Comparison of ENCODE assay signal across 19 mouse cellular contexts in genomic region chr3:138483240-138483639, GRCm38 (mm10). TPM values are rescaled to one million over a fixed set of nuclear protein-coding genes. Genes with fewer than 3 reads are reported as not detected.
A peak's percentile ranks its signal among the peaks of the same experiment; 100 is the strongest.
DNase-seq lines count a peak whose midpoint lies in the region; ATAC-seq and TF ChIP-seq lines count a peak whose summit lies in the region.
"Had no signal": no experiment of that assay in that cellular context is flagged by ENCODE, and none has a peak within 500 bp of the region (broad histone marks: within the 10 kb centered on the region; RNA-seq: fewer than 3 reads in every experiment).

No protein-coding gene starts in this region.

- H3K9me3 ChIP-seq in stomach, embryonic 16.5 days (replicated peaks; ENCODE audit: control insufficient read depth, low read length), result no peaks in the 10 kb centered on the region
- no peaks in the 10 kb centered on the region for H3K9me3 ChIP-seq in stomach, postnatal 0 days (ENCODE audit: control insufficient read depth, low read length)
- H3K9me3 ChIP-seq: G1E had no signal

- TF ChIP-seq CTCF in stomach, postnatal 0 days (IDR thresholded peaks at IDR 0.05; ENCODE audit: low read depth), result no peak

- peaks cover 11% of the 10 kb centered on the region for H3K4me1 ChIP-seq in stomach, embryonic 16.5 days (ENCODE audit: control insufficient read depth, insufficient read depth, low read length)
- 0 out of 2 replicates have a peak, but pooled peaks cover 2% of the 10 kb centered on the region for H3K4me1 ChIP-seq in stomach, postnatal 0 days (replicated peaks; ENCODE audit: control insufficient read depth, insufficient read depth)

- no peak for ATAC-seq in stomach, embryonic 16.5 days (ENCODE audit: insufficient read depth, low FRiP score)
- ATAC-seq in stomach, postnatal 0 days (ENCODE audit: low FRiP score, low TSS enrichment), result peak; percentile 91
- no peak for ATAC-seq in megakaryocyte, adult 5-6 weeks (ENCODE audit: poor library complexity, severe bottlenecking)
- ATAC-seq: activated CD4-positive, CD25-positive, alpha-beta regulatory T cell, adult 4 months; CD4-positive, CD25-positive, alpha-beta regulatory T cell, adult 4 months; Patski had no signal

- peaks cover 8% of the 10 kb centered on the region; the same call in 1 of the 2 replicates for H3K36me3 ChIP-seq in stomach, embryonic 16.5 days (ENCODE audit: control insufficient read depth, insufficient read depth, low read length)
- peaks cover 2% of the 10 kb centered on the region; the same call in 1 of the 2 replicates for H3K36me3 ChIP-seq in stomach, postnatal 0 days (ENCODE audit: control insufficient read depth, insufficient read depth, low read length)

- no peak for TF ChIP-seq EP300 in stomach, postnatal 0 days (optimal IDR thresholded peaks at IDR 0.05)

- no peak overlapping the region for H3K4me2 ChIP-seq in stomach, embryonic 16.5 days (ENCODE audit: low read depth, low read length)
- H3K4me2 ChIP-seq in stomach, postnatal 0 days (replicated peaks; ENCODE audit: low read depth), result no peak overlapping the region

- H3K27me3 ChIP-seq in stomach, embryonic 16.5 days (ENCODE audit: control insufficient read depth, insufficient read depth, low read length), result no peaks in the 10 kb centered on the region
- no peaks in the 10 kb centered on the region for H3K27me3 ChIP-seq in stomach, postnatal 0 days (ENCODE audit: control insufficient read depth, insufficient read depth, low read length)
- H3K27me3 ChIP-seq: CH12.LX, Patski had no signal

- H3K4me3 ChIP-seq in stomach, embryonic 16.5 days (replicated peaks; ENCODE audit: low read length), result no peak overlapping the region
- no peak overlapping the region for H3K4me3 ChIP-seq in stomach, postnatal 0 days (ENCODE audit: low read depth, low read length)

- H3K9ac ChIP-seq in stomach, embryonic 16.5 days (ENCODE audit: low read length), result no peak overlapping the region
- no peak overlapping the region for H3K9ac ChIP-seq in stomach, postnatal 0 days (ENCODE audit: low read length)

- peak; percentile 40 for DNase-seq in stomach, postnatal 0 days (ENCODE audit: low spot score)
- no peak for DNase-seq in thymus, postnatal 36 days
- DNase-seq: adrenal gland, adult 2 months; adrenal gland, adult 8-10 months; adrenal gland, postnatal 10 days; adrenal gland, postnatal 14 days; adrenal gland, postnatal 25 days; adrenal gland, postnatal 36 days; B cell, adult 2 months; cerebellum, adult 11 months; cerebellum, adult 11-12 months; cerebellum, adult 18-20 months had no signal

- H3K27ac ChIP-seq in stomach, embryonic 16.5 days (ENCODE audit: low read length), result peak overlapping the region; percentile 31; the same call in 1 of the 2 replicates
- peak overlapping the region; percentile 45; the same call in 1 of the 2 replicates for H3K27ac ChIP-seq in stomach, postnatal 0 days (replicated peaks)

- WGBS in stomach, embryonic 16.5 days, result 46% methylated on average over 2 of the region's 2 CpGs
- 43% methylated on average over 2 of the region's 2 CpGs for WGBS in stomach, postnatal 0 days

RNA-seq across cellular contexts. Expression of gene Metap1, which starts 6.1 kb away (rescaled TPM):
- 50.0 and 53.4 TPM in 2 replicates for polyA plus RNA-seq in stomach, embryonic 16.5 days (2015; fragmentation: Nextera tagmentation; extraction: Ambion mirVana)
- 33.9 and 34.1 TPM in 2 replicates for polyA plus RNA-seq in stomach, postnatal 0 days (2015; fragmentation: Nextera tagmentation; extraction: Ambion mirVana)
- total RNA-seq in megakaryocyte, adult 5-6 weeks (2015), result 20.9 and 24.0 TPM in 2 replicates
- total RNA-seq in megakaryocyte, adult 5-6 weeks (2017), result 28.5 and 36.9 TPM in 2 replicates

RNA-seq across cellular contexts. Expression of gene Adh5, which starts 40.3 kb away (rescaled TPM):
- 169 and 178 TPM in 2 replicates for polyA plus RNA-seq in stomach, embryonic 16.5 days (2015; fragmentation: Nextera tagmentation; extraction: Ambion mirVana)
- polyA plus RNA-seq in stomach, postnatal 0 days (2015; fragmentation: Nextera tagmentation; extraction: Ambion mirVana), result 99.8 and 104 TPM in 2 replicates
- total RNA-seq in megakaryocyte, adult 5-6 weeks (2015), result 67.0 and 85.0 TPM in 2 replicates
- 67.1 and 71.1 TPM in 2 replicates for total RNA-seq in megakaryocyte, adult 5-6 weeks (2017)

RNA-seq across cellular contexts. Expression of gene Eif4e, which starts 42.7 kb away (rescaled TPM):
- 284 and 299 TPM in 2 replicates for polyA plus RNA-seq in stomach, embryonic 16.5 days (2015; fragmentation: Nextera tagmentation; extraction: Ambion mirVana)
- polyA plus RNA-seq in stomach, postnatal 0 days (2015; fragmentation: Nextera tagmentation; extraction: Ambion mirVana), result 157 and 162 TPM in 2 replicates
- 179 and 204 TPM in 2 replicates for total RNA-seq in megakaryocyte, adult 5-6 weeks (2015)
- 106 and 108 TPM in 2 replicates for total RNA-seq in megakaryocyte, adult 5-6 weeks (2017)
